Mouse (Mus musculus) midbrain, embryonic 10.5 days (tissue): ENCODE measurements around the gene Slc12a3. TPM values are rescaled to one million over a fixed set of nuclear protein-coding genes. Genes with fewer than 3 reads are reported as not detected.
A peak's percentile ranks its signal among the peaks of the same experiment; 100 is the strongest.

Experiments used
- DNase-seq: peaks from one replicate; pipeline ENCODE4 v3.0.0-alpha.2; 2017; ENCODE audit warnings: low spot score
- H3K27ac ChIP-seq: fragments of 300-500 bp; sonication (generic); replicated peaks from 2 replicates; pipeline ENCODE4 v1.5.1; 2016; ENCODE audit warnings: mild to moderate bottlenecking
- H3K27me3 ChIP-seq: fragments of 300-500 bp; sonication (generic); 2 replicates; pipeline ENCODE4 v1.6.1; 2016; ENCODE audit warnings: low read depth, mild to moderate bottlenecking; ENCODE audit not compliant: poor library complexity, severe bottlenecking
- H3K36me3 ChIP-seq: fragments of 300-500 bp; sonication (generic); 2 replicates; pipeline ENCODE4 v1.6.1; 2016; ENCODE audit warnings: mild to moderate bottlenecking, moderate library complexity
- H3K4me1 ChIP-seq: fragments of 300-500 bp; sonication (generic); 2 replicates; pipeline ENCODE4 v1.6.1; 2016
- H3K4me3 ChIP-seq: fragments of 300-500 bp; sonication (generic); 2 replicates; pipeline ENCODE4 v1.5.1; 2016; ENCODE audit warnings: mild to moderate bottlenecking, moderate library complexity
- H3K9me3 ChIP-seq: fragments of 300-500 bp; sonication (generic); replicated peaks from 2 replicates; pipeline ENCODE4 v1.6.1; 2016; ENCODE audit warnings: mild to moderate bottlenecking
- WGBS: fragments of 180-500 bp; shearing (Covaris S2); methylation state at CpG from one replicate; pipeline ENCODE4 v1.1.7; 2016; 5-methylcytosine and 5-hydroxymethylcytosine counted together
- polyA plus RNA-seq: library from polyadenylated mRNA; unstranded; fragments of >200 nt; fragmentation: Nextera tagmentation; extraction: Ambion mirVana; gene quantifications from 2 replicates; pipeline ENCODE4 v1.2.1, GENCODE M21; 2016

The Slc12a3 gene
- polyA plus RNA-seq, 1 experiment from 2014 or later = not detected

DNA sequence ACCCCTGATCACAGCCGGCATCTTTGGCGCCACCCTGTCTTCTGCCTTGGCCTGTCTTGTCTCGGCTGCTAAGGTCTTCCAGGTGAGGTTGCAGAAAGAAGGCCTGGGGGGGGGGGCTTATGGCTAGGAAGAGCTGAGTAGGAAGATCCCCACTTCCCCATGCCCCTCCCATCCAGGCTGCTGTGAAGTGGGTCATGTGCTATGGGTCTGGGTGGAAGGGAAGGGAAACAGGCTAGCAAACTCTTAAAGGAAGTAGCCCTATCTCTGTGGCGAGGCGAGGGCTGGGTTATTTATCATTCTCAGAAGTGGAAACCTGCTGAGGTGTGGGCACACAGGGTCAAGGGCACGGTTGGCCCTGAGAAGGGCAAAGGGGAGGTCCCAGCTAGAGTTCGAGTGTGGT lies 11.8 kb downstream of the Slc12a3 start:
- no peak overlapping the region for H3K4me3 ChIP-seq
- H3K9me3 ChIP-seq = no peaks in the 10 kb centered on the region
- no peaks in the 10 kb centered on the region for H3K27me3 ChIP-seq
- H3K36me3 ChIP-seq = no peaks in the 10 kb centered on the region
- no peak overlapping the region for H3K27ac ChIP-seq
- no peak for DNase-seq
- no peaks in the 10 kb centered on the region for H3K4me1 ChIP-seq
- 82% methylated on average over 7 of the region's 7 CpGs for WGBS

DNA sequence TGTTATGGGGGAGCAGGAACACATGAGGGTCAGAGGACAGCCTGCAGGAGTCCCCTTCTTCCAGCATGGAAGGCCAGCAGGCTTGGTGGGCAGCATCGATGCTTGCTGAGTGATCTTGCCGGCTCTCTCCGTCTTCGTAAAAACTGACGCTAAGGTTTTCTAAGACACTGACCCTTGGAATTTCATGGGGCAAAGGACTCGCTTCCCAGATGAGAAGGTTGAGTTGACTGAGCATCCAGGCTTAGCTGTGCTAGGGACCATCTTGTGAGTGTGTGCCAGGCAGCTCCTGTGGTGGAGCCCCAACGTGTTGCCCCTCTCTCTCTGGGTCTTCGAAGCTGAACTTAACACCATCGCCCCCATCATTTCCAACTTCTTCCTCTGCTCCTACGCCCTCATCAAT lies 13.7 kb downstream of the Slc12a3 start:
- no peaks in the 10 kb centered on the region for H3K27me3 ChIP-seq
- no peak overlapping the region for H3K4me3 ChIP-seq
- no peaks in the 10 kb centered on the region for H3K4me1 ChIP-seq
- H3K36me3 ChIP-seq = no peaks in the 10 kb centered on the region
- DNase-seq = no peak
- H3K9me3 ChIP-seq = no peaks in the 10 kb centered on the region
- WGBS = 89% methylated on average over 10 of the region's 10 CpGs
- no peak overlapping the region for H3K27ac ChIP-seq

DNA sequence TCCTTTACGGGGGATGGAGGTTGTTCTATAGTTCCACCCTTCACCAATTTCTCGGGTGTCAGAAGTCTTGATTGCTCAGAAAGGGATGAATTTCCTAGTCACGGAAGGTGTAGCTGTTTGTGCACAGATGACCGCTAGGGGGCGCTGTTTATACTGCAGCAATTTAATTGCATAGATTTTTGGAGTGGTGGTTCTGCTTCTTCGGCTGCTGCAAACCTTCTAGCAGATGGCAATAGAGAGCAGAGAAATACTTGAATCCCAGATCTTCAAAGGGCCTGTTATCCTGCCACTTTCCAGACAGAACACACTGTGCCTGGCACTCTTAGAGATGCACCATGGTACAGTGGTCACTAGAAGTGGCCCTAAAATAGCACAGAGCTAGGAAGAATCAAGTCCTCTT lies 14.3 kb downstream of the Slc12a3 start:
- H3K27ac ChIP-seq = no peak overlapping the region
- H3K4me3 ChIP-seq = no peak overlapping the region
- no peaks in the 10 kb centered on the region for H3K36me3 ChIP-seq
- no peaks in the 10 kb centered on the region for H3K4me1 ChIP-seq
- WGBS = 19% methylated on average over 6 of the region's 6 CpGs
- H3K9me3 ChIP-seq = no peaks in the 10 kb centered on the region
- H3K27me3 ChIP-seq = no peaks in the 10 kb centered on the region
- DNase-seq = peak; percentile 64

DNA sequence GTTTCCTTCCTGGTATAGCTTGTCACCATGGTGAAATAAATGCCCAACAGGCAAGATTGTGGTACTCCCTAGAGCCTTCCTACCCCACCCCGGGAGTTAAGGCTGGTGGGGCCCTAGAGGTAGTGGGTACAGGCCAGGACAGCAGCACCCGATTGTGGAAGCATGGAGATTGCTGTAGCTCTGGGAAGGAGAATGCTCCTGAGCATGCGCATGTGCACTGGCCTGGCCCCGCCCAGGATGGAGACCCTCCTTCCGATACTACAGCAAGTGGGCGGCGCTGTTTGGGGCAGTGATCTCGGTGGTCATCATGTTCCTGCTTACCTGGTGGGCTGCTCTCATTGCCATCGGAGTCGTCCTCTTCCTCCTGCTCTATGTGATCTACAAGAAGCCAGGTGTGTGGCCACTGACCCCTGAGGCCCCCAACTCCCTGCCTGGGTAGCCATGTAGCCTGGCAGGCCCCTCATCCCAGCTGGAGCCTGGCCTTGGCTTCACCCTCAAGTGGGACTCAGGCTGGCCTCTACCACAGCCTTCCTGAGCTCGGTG lies 14.8 kb downstream of the Slc12a3 start:
- no peaks in the 10 kb centered on the region for H3K4me1 ChIP-seq
- H3K27me3 ChIP-seq = no peaks in the 10 kb centered on the region
- WGBS = 85% methylated on average over 11 of the region's 11 CpGs
- DNase-seq = no peak
- no peak overlapping the region for H3K4me3 ChIP-seq
- H3K36me3 ChIP-seq = no peaks in the 10 kb centered on the region
- H3K27ac ChIP-seq = no peak overlapping the region
- H3K9me3 ChIP-seq = no peaks in the 10 kb centered on the region

DNA sequence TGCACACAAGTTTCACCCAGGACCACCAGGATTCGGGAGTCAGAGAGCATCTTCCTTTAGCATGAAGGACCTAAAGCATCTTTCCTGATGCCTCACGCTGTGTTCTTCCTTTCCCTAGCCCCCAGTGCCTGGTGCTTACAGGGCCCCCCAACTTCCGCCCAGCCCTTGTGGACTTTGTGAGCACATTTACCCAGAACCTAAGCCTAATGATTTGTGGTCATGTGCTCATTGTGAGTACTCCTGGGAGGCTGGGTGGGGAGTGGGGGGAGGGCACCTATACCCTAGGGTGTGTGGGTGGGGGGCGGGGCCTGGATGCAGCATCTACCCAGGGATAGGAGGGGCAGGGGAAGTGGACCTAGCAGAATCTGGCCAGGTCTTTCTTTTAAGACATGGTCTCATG lies 16.7 kb downstream of the Slc12a3 start:
- no peaks in the 10 kb centered on the region for H3K27me3 ChIP-seq
- 84% methylated on average over 4 of the region's 4 CpGs for WGBS
- no peak for DNase-seq
- H3K27ac ChIP-seq = no peak overlapping the region
- no peaks in the 10 kb centered on the region for H3K36me3 ChIP-seq
- H3K9me3 ChIP-seq = no peaks in the 10 kb centered on the region
- no peak overlapping the region for H3K4me3 ChIP-seq
- 0 out of 2 replicates have a peak, but pooled peaks cover 3% of the 10 kb centered on the region for H3K4me1 ChIP-seq

DNA sequence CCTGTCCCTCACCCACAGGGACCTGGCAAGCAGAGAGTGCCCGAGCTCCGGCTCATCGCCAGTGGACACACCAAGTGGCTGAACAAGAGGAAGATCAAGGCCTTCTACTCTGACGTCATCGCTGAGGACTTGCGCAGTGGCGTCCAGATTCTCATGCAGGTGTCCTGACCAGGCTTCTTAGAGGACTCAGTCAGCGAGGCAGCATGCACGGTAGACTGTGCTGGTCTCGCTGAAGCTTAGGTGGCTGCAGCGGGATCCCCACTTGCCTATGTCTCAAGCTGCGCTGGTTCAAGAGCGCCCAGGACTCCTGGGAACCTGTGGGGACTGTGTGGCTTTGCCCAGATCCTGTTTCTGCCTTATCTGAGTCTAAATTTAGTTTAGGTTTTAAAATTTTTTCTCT lies 17.3 kb downstream of the Slc12a3 start:
- Histone ChIP-seq H3K36me3 (no peaks in the 10 kb centered on the region), H3K9me3 (no peaks in the 10 kb centered on the region), H3K27me3 (no peaks in the 10 kb centered on the region), H3K27ac (no peak overlapping the region), H3K4me3 (no peak overlapping the region), H3K4me1 (0 out of 2 replicates have a peak, but pooled peaks cover 3% of the 10 kb centered on the region)
- no peak for DNase-seq
- 90% methylated on average over 13 of the region's 13 CpGs for WGBS

DNA sequence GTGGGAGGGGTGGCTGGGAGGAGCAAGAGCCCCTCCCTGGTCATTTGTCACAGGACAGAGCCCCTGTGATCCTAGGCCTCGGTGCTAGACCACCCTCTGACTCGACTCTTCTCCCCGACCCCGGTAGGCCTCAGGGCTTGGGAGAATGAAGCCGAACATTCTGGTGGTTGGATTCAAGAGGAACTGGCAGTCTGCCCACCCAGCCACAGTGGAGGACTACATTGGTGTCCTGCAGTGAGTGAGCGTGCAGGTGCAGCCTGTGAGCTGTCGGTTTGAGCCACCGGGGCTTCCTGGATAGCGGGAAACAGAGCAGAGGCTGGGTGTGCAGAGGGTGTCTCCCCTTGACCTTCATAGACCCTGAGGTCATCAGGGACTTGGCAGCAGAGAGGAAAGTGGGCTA lies 19.4 kb downstream of the Slc12a3 start:
- Histone ChIP-seq H3K36me3 (no peaks in the 10 kb centered on the region), H3K4me3 (no peak overlapping the region), H3K9me3 (no peaks in the 10 kb centered on the region), H3K4me1 (0 out of 2 replicates have a peak, but pooled peaks cover 3% of the 10 kb centered on the region), H3K27ac (0 out of 2 replicates have a peak overlapping the region, but pooled peaks have one; percentile 6), H3K27me3 (no peaks in the 10 kb centered on the region)
- no peak for DNase-seq
- WGBS = 82% methylated on average over 9 of the region's 9 CpGs

DNA sequence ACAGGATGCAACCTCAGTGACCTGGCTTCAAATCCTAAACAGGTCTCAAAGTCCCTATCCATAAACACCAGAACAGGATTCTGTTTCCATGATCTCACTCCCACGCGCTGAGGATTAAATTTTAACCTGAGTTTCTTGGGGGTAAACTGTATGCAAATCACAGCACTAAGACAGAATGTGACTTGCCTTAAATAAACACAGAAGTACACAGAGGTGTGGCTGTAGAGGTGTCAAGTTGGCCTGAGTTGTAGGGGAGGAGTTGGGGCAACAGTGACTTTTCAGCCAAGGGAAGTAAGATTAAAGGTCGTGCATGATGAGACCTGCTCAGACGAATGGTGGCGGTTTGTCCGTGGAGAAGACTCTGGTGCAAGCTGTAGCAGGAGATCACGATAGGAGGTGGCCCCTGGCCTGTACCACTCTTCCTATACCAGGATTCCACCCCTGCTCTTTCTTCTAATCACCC lies 25.1 kb downstream of the Slc12a3 start:
- H3K4me3 ChIP-seq = no peak overlapping the region
- H3K27ac ChIP-seq = no peak overlapping the region
- H3K36me3 ChIP-seq = no peaks in the 10 kb centered on the region
- DNase-seq = no peak
- H3K4me1 ChIP-seq = 0 out of 2 replicates have a peak, but pooled peaks cover 3% of the 10 kb centered on the region
- H3K9me3 ChIP-seq = no peaks in the 10 kb centered on the region
- 86% methylated on average over 7 of the region's 7 CpGs for WGBS
- H3K27me3 ChIP-seq = no peaks in the 10 kb centered on the region

DNA sequence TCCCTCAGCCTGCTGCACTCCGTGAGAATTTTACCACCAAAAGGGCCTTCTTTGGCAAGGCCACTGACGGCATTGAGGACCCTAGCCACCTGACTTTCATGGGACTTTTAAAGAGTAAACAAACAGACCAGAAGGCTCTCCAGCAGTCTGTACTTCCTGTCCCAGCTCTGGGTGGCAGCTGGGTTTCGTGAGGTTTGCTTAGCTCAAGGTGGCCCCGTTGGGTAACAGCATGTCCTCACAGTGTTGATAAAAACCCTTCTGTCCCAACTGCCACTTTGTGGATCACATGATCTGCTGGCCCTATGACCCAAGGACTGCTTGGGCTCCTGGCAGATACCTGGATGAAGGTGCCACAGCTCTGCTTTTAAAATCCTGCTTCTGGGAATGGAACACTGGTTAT lies 25.6 kb downstream of the Slc12a3 start:
- no peaks in the 10 kb centered on the region for H3K9me3 ChIP-seq
- no peaks in the 10 kb centered on the region for H3K36me3 ChIP-seq
- WGBS = 87% methylated on average over 4 of the region's 4 CpGs
- H3K4me1 ChIP-seq = 0 out of 2 replicates have a peak, but pooled peaks cover 3% of the 10 kb centered on the region
- no peak overlapping the region for H3K4me3 ChIP-seq
- H3K27ac ChIP-seq = no peak overlapping the region
- no peaks in the 10 kb centered on the region for H3K27me3 ChIP-seq
- no peak for DNase-seq

DNA sequence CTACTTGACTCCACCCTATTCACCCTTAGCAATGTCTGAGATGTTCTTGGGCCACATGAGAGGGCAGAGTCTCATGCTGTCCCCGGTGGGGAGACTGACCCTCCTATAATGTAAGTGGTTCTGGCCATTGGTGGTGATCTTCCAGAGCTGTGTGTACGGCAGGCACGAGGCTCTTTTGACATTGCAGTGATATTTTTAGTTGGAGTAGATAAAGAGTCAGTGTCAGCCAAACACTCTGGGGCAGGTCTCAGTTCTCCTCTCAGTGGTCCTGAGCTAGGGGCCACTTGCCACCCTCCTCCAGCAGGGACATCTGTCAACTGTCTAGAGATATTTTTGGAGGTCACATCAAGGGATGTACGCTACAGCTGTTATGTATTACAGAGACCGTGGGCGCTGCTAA lies 28.2 kb downstream of the Slc12a3 start:
- no peaks in the 10 kb centered on the region for H3K4me1 ChIP-seq
- H3K4me3 ChIP-seq = no peak overlapping the region
- no peaks in the 10 kb centered on the region for H3K36me3 ChIP-seq
- no peaks in the 10 kb centered on the region for H3K9me3 ChIP-seq
- no peak overlapping the region for H3K27ac ChIP-seq
- DNase-seq = no peak
- H3K27me3 ChIP-seq = no peaks in the 10 kb centered on the region
- WGBS = 91% methylated on average over 6 of the region's 6 CpGs

DNA sequence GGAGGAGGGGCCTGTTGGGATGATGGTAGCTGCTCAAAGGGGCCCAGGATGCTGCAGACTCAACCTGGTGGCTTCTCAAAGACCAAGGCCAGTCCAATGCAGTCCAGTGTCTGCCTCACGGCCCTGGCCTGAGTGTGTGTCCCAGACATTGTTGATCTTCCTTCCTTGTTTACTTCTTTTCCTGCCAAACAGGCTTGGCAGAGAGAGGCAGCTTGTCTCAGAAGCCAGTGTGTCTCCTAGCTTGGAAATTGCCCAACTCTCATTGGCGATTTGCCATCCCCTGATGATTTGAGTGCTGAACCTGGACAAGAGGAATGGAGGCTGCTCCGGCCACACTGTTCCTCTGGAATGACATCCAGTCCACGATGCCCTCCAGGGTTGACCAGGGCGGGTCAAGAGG lies 29.5 kb downstream of the Slc12a3 start:
- Histone ChIP-seq H3K27me3 (no peaks in the 10 kb centered on the region), H3K27ac (no peak overlapping the region), H3K9me3 (no peaks in the 10 kb centered on the region), H3K36me3 (no peaks in the 10 kb centered on the region), H3K4me1 (no peaks in the 10 kb centered on the region), H3K4me3 (no peak overlapping the region)
- 79% methylated on average over 5 of the region's 5 CpGs for WGBS
- DNase-seq = no peak

DNA sequence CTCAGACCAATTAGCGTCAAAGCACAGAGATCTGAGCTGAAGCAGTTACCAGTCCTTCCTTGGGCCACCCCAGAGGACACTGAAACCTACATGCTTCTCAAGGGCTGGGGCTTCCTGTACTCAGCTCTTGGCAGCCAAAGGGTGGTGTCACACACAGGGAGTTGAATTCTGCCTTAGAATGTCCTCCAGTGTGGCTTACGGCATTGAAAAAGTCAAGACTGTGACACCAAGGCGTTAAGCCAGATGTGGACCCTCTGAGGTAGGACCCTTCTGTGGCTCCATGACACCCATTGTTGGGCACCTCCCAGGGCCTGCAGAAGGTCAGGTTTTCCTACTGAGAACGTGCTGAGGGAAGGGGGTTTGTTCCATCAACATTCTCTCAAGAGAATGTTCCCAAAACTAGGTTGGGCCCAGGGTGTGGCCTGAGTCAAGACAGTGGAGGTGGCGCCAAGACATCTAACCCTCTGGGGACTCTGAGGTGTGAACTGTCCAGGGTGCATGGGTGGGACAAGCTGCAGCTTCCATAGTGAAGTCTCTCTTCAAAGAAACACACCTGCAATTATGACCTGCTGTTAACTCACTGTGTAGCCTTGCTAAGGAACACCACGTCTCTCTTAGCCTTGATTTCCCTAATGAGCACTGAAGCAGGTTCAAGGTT lies 32.9 kb downstream of the Slc12a3 start:
- WGBS = 88% methylated on average over 6 of the region's 6 CpGs
- Histone ChIP-seq H3K36me3 (no peaks in the 10 kb centered on the region), H3K4me1 (no peaks in the 10 kb centered on the region), H3K27ac (no peak overlapping the region), H3K27me3 (no peaks in the 10 kb centered on the region), H3K4me3 (no peak overlapping the region), H3K9me3 (no peaks in the 10 kb centered on the region)
- no peak for DNase-seq

DNA sequence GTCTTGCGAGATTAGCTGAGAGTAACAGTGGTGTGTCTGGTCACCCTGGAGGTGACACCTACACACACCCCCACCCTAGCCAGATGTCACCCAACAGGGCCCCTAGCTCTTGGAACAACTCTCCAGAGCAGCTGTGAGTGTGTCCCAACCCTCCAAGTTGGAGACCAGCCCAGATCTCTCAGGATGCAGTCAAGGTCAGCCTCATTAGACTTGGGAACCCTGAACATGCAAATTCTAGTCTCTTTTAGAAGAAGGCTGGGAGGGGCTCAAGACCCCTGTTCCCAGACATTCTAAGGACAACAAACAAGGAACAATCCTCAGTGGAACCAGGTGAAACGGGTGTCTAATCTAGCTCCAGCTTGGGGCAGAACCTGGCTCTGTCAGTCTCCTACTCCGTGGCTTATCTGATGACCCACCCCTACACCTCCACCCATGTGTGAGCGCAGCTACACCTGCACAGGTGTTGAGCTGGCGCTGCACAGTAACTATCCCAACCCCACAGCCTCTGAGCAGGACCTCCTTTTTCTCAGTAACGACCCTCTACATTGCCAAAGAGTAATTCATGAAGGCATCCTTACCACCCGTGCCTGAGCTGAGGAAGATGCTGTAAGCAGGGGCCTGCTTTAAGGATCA lies 33.7 kb downstream of the Slc12a3 start:
- Histone ChIP-seq H3K4me3 (no peak overlapping the region), H3K27me3 (no peaks in the 10 kb centered on the region), H3K27ac (peak overlapping the region; percentile 39; the same call in 1 of the 2 replicates), H3K4me1 (no peaks in the 10 kb centered on the region), H3K36me3 (no peaks in the 10 kb centered on the region), H3K9me3 (no peaks in the 10 kb centered on the region)
- WGBS = 83% methylated on average over 7 of the region's 7 CpGs
- DNase-seq = no peak
